23 mouse cellular contexts compared by ENCODE assay signal in genomic region chr9:16486229-16486628, GRCm38 (mm10).
"Had no signal": no experiment of that assay in that cellular context is flagged by ENCODE, and none has a peak within 500 bp of the region (broad histone marks: within the 10 kb centered on the region; RNA-seq: fewer than 3 reads in every experiment).

No protein-coding gene starts in this region.

- ATAC-seq: forebrain, embryonic 16.5 days; inflammation-experienced regulatory T-cells, adult 6 months; intestine, embryonic 15.5 days; intestine, postnatal 0 days had no signal

- H3K27ac ChIP-seq: gastrocnemius, adult 2 months; heart, embryonic 10.5 days; intestine, embryonic 15.5 days; layer of hippocampus, adult 2 months; left cerebral cortex, adult 2 months; limb, embryonic 10.5 days; limb, embryonic 12.5 days had no signal

- H3K27me3 ChIP-seq: hindbrain, embryonic 15.5 days; intestine, embryonic 15.5 days; limb, embryonic 12.5 days had no signal

- DNase-seq: gastrocnemius, adult 2 months; gastrocnemius, postnatal 10 days; gastrocnemius, postnatal 25 days; heart, adult 18-20 months; heart, postnatal 10 days; heart, postnatal 4 days; kidney, adult 18-20 months; kidney, adult 8-10 months; kidney, postnatal 10 days; kidney, postnatal 25 days; kidney, postnatal 4 days; liver had no signal

- H3K4me1 ChIP-seq: heart, embryonic 10.5 days; intestine, embryonic 15.5 days; limb, embryonic 10.5 days had no signal

- H3K4me2 ChIP-seq: heart, embryonic 12.5 days; hindbrain, embryonic 15.5 days; intestine, embryonic 15.5 days; limb, embryonic 12.5 days had no signal

- H3K9me3 ChIP-seq: heart, embryonic 10.5 days; heart, embryonic 12.5 days; hindbrain, embryonic 15.5 days; intestine, embryonic 15.5 days; limb, embryonic 10.5 days; limb, embryonic 12.5 days had no signal

- H3K36me3 ChIP-seq: heart, embryonic 10.5 days; heart, embryonic 12.5 days; hindbrain, embryonic 15.5 days; intestine, embryonic 15.5 days; limb, embryonic 10.5 days; limb, embryonic 12.5 days had no signal

- H3K4me3 ChIP-seq: gastrocnemius, adult 2 months; heart, embryonic 10.5 days; heart, embryonic 12.5 days; hindbrain, embryonic 15.5 days; intestine, embryonic 15.5 days; layer of hippocampus, adult 2 months; left cerebral cortex, adult 2 months; limb, embryonic 10.5 days; limb, embryonic 12.5 days had no signal

- H3K9ac ChIP-seq: heart, embryonic 12.5 days; hindbrain, embryonic 15.5 days; intestine, embryonic 15.5 days; limb, embryonic 12.5 days had no signal
